In genomic region chr15:99205959-99206358, GRCm38 (mm10) we compare ENCODE assay signal across 24 mouse cellular contexts.
"Had no signal": no experiment of that assay in that cellular context is flagged by ENCODE, and none has a peak within 500 bp of the region (broad histone marks: within the 10 kb centered on the region; RNA-seq: fewer than 3 reads in every experiment).

No protein-coding gene starts in this region.

- H3K27me3 ChIP-seq: heart, embryonic 13.5 days; heart, embryonic 15.5 days; hindbrain, embryonic 13.5 days; hindbrain, embryonic 15.5 days; kidney, embryonic 15.5 days; limb, embryonic 12.5 days; liver, embryonic 13.5 days had no signal

- H3K4me1 ChIP-seq: hindbrain, embryonic 13.5 days; hindbrain, embryonic 15.5 days; kidney, embryonic 15.5 days; limb, embryonic 10.5 days; liver, embryonic 13.5 days had no signal

- H3K4me3 ChIP-seq: heart, adult 2 months; heart, embryonic 13.5 days; heart, embryonic 15.5 days; hindbrain, embryonic 13.5 days; hindbrain, embryonic 15.5 days; kidney, embryonic 15.5 days; limb, embryonic 10.5 days; limb, embryonic 12.5 days; liver, embryonic 13.5 days had no signal

- ATAC-seq: hindbrain, postnatal 0 days; intestine, embryonic 16.5 days had no signal

- H3K9me3 ChIP-seq: heart, embryonic 13.5 days; heart, embryonic 15.5 days; hindbrain, embryonic 13.5 days; hindbrain, embryonic 15.5 days; kidney, embryonic 15.5 days; limb, embryonic 10.5 days; limb, embryonic 12.5 days; liver, embryonic 13.5 days had no signal

- DNase-seq: gastrocnemius, postnatal 14 days; gastrocnemius, postnatal 36 days; heart, adult 11 months; heart, adult 2 months; heart, postnatal 14 days; heart, postnatal 36 days; kidney, adult 11 months; kidney, adult 2 months; kidney, adult 9 months; kidney, postnatal 14 days; kidney, postnatal 36 days; layer of hippocampus, adult 9-11 months; layer of hippocampus, postnatal 36 days; liver; liver, embryonic 13.5 days had no signal
